In the genomic region with DNA sequence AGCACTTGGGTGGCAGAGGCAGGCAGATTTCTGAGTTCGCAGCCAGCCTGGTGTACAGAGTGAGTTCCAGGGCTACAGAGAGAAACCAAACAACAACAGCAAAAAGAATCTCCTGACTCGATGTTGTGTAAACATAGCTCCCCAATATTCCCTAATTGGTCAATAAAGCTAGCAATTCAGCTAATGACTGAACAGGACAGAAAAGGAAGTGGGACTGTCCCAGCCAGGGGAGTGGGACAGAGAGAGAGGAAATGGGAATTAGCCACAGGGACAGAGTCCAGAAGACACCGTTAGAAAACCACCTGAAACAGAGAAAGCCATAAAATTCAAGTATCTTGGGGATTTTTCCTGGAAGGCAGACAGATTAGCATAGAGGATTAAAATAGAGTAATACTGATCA, we compare ENCODE assay signal across 19 mouse cellular contexts. TPM values are rescaled to one million over a fixed set of nuclear protein-coding genes. Genes with fewer than 3 reads are reported as not detected.
"Had no signal": no experiment of that assay in that cellular context is flagged by ENCODE, and none has a peak within 500 bp of the region (broad histone marks: within the 10 kb centered on the region; RNA-seq: fewer than 3 reads in every experiment).

No protein-coding gene starts in this region.

- H3K9me3 ChIP-seq: neural tube, embryonic 12.5 days; neural tube, embryonic 13.5 days; neural tube, embryonic 15.5 days; stomach, embryonic 15.5 days had no signal

- H3K27ac ChIP-seq: neural tube, embryonic 12.5 days; neural tube, embryonic 13.5 days; neural tube, embryonic 15.5 days; stomach, embryonic 15.5 days; stomach, postnatal 0 days had no signal

- H3K27me3 ChIP-seq: neural tube, embryonic 12.5 days; neural tube, embryonic 13.5 days; stomach, embryonic 15.5 days had no signal

- H3K4me3 ChIP-seq: neural tube, embryonic 12.5 days; neural tube, embryonic 13.5 days; neural tube, embryonic 15.5 days; stomach, embryonic 15.5 days had no signal

- DNase-seq: retina, postnatal 1 day; right cerebral cortex, adult 18-20 months; right cerebral cortex, postnatal 14 days; right cerebral cortex, postnatal 25 days; right cerebral cortex, postnatal 4 days; spleen, adult 18-20 months; thymus, adult 18-20 months; thymus, adult 2 months; thymus, postnatal 14 days; thymus, postnatal 25 days; thymus, postnatal 36 days; thymus, postnatal 4 days had no signal

- H3K36me3 ChIP-seq: neural tube, embryonic 12.5 days; neural tube, embryonic 13.5 days; neural tube, embryonic 15.5 days; stomach, embryonic 15.5 days had no signal

- H3K4me1 ChIP-seq: neural tube, embryonic 12.5 days; stomach, embryonic 15.5 days had no signal

RNA-seq across cellular contexts. Expression of a gene that starts 18.0 kb away (rescaled TPM):
- polyA plus RNA-seq: neural tube, embryonic 13.5 days; neural tube, embryonic 14.5 days; spleen, adult 2 months had no signal
